ENCODE assay signal across 8 mouse cellular contexts in the genomic region with DNA sequence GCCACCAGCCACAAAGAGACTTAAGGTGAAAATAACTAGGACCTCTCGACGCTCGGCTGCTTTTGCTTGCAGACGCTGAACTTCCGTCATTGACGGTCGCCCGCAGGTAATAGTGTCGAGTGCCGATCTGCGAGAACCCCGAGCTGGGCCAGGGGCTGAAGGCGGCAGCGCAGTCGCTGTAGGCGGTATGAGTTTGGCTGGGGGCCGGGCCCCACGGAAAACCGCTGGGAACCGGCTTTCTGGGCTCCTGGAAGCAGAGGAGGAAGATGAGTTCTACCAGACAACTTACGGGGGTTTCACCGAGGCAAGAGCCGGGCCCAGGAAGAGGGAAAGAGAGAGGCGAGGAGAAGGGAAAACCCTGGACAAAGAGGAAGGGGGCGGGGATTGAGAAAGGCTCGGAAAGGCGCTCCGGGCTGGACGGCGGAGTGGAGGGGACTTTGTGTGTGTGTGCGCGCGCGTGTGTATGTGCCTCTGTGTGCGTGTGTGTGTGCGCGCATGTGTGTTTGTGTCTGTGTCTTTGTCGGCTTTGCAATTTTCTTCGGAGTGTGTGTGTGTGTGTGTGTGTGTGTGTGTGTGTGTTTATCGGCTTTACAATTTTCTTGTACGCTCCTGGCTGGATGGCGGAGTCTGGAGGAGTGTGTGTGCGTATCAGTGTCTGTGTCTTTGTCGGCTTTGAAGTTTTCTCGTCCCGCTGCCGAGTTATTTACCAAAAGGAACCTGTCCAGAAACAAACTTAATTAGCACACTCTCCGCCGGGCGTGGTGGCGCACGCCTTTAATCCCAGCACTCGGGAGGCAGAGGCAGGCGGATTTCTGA. TPM values are rescaled to one million over a fixed set of nuclear protein-coding genes. Genes with fewer than 3 reads are reported as not detected.
DNase-seq lines count a peak whose midpoint lies in the region; ATAC-seq lines count a peak whose summit lies in the region.

Vps72 (plus strand) TSS at position 112 of the 816 bp plus-strand sequence.

- intact Hi-C loops in gastrocnemius, postnatal 14 days (cut with DNase I; ENCODE audit: low total_unique reads): no loop called here
- intact Hi-C loops in left cerebral cortex, postnatal 10 days (cut with DNase I): no loop called here

- ATAC-seq in inflammation-experienced regulatory T-cells, adult 6 months: peak; percentile 81
- peak; percentile 85 for ATAC-seq in megakaryocyte-erythroid progenitor cell, adult 5-6 weeks (replicated peaks; ENCODE audit: low FRiP score, low TSS enrichment, poor library complexity, severe bottlenecking)

- DNase-seq in adrenal gland, adult (ENCODE audit: inconsistent age in 2 of 2, low spot score in 1 of 2): peak; percentile 92 to 98
- peak; percentile 96 for DNase-seq in embryo, embryonic 10.5 days (ENCODE audit: low spot score)
- DNase-seq in gastrocnemius, postnatal 14 days: peak; percentile 90
- DNase-seq in left cerebral cortex, postnatal 10 days (ENCODE audit: extremely low spot score in 1 of 2, low spot score in 2 of 2): peak; percentile 87 to 92
- DNase-seq in right cerebral cortex, postnatal 25 days: peak; percentile 91
- peak; percentile 84 to 87 for DNase-seq in urinary bladder, postnatal 4 days (ENCODE audit: low spot score in 2 of 2)

RNA-seq across cellular contexts. Expression of gene Vps72, which starts in this region (rescaled TPM):
- 10 to 100 TPM; 29.6 to 41.0 TPM for total RNA-seq in gastrocnemius, postnatal 14 days (2021)
- polyA plus RNA-seq in inflammation-experienced regulatory T-cells, adult 6 months (2017; shearing (Covaris generic)): 10 to 100 TPM; 64.0 to 70.0 (median 66.7) TPM
- total RNA-seq in left cerebral cortex, postnatal 10 days (2021): 10 to 100 TPM; 41.6 to 43.7 TPM
- 62.9 and 64.1 TPM in 2 replicates for total RNA-seq in megakaryocyte-erythroid progenitor cell, adult 5-6 weeks (2014; fragmentation: Nextera tagmentation)
- total RNA-seq in megakaryocyte-erythroid progenitor cell, adult 5-6 weeks (2017): 105 and 121 TPM in 2 replicates

Comparison
In these comparisons a context has a peak if more than half of its experiments do, and no peak if none do; other contexts are left out.
1. Peak in every context shown above with its lines: DNase-seq and ATAC-seq.